Mouse (Mus musculus) midbrain, embryonic 15.5 days (tissue): ENCODE results near the gene Syt1. TPM values are rescaled to one million over a fixed set of nuclear protein-coding genes. Genes with fewer than 3 reads are reported as not detected.

ENCODE experiments used
- ATAC-seq: fragments of 200-750 bp; cut with Nextera tagmentation; replicated peaks from 2 replicates; pipeline ENCODE4 v1.8.0; 2017; ENCODE audit warnings: moderate TSS enrichment
- H3K27ac ChIP-seq: fragments of 300-500 bp; sonication (generic); 2 replicates; pipeline ENCODE4 v1.5.1; 2015; ENCODE audit warnings: mild to moderate bottlenecking, inconsistent platforms
- H3K27me3 ChIP-seq: fragments of 300-500 bp; sonication (generic); replicated peaks from 2 replicates; pipeline ENCODE4 v1.6.1; 2015; ENCODE audit warnings: inconsistent platforms
- H3K36me3 ChIP-seq: fragments of 300-500 bp; sonication (generic); replicated peaks from 2 replicates; pipeline ENCODE4 v1.6.1; 2015; ENCODE audit warnings: inconsistent platforms
- H3K4me1 ChIP-seq: fragments of 300-500 bp; sonication (generic); 2 replicates; pipeline ENCODE4 v1.6.1; 2015; ENCODE audit warnings: inconsistent platforms
- H3K4me2 ChIP-seq: fragments of 300-500 bp; sonication (generic); 2 replicates; pipeline ENCODE4 v1.6.1; 2015; ENCODE audit warnings: inconsistent platforms, mild to moderate bottlenecking, moderate library complexity
- H3K4me3 ChIP-seq: fragments of 300-500 bp; sonication (generic); 2 replicates; pipeline ENCODE4 v1.5.1; 2015; ENCODE audit warnings: mild to moderate bottlenecking, inconsistent platforms
- H3K9ac ChIP-seq: fragments of 300-500 bp; sonication (generic); 2 replicates; pipeline ENCODE4 v1.6.1; 2015; ENCODE audit warnings: mild to moderate bottlenecking, inconsistent platforms
- H3K9me3 ChIP-seq: fragments of 300-500 bp; sonication (generic); 2 replicates; pipeline ENCODE4 v1.6.1; 2016; ENCODE audit warnings: inconsistent platforms
- WGBS: fragments of 180-500 bp; shearing (Covaris S2); methylation state at CpG from one replicate; pipeline ENCODE4 v1.1.7; 2015; ENCODE audit warnings: mixed read lengths; 5-methylcytosine and 5-hydroxymethylcytosine counted together
- polyA plus RNA-seq: library from polyadenylated mRNA; unstranded; fragments of >200 nt; fragmentation: Nextera tagmentation; extraction: Ambion mirVana; gene quantifications from 2 replicates; pipeline ENCODE4 v1.2.1, GENCODE M21; 2015

Gene Syt1
- polyA plus RNA-seq, 1 experiment from 2014 or later: 121 TPM

GRCm38 (mm10) chr10:108668944-108669343, 341.8 kb downstream of the Syt1 start:
- Histone ChIP-seq H3K9ac (no peak overlapping the region), H3K4me1 (no peaks in the 10 kb centered on the region), H3K27me3 (no peaks in the 10 kb centered on the region), H3K4me2 (no peak overlapping the region), H3K36me3 (no peaks in the 10 kb centered on the region), H3K9me3 (no peaks in the 10 kb centered on the region), H3K27ac (no peak overlapping the region), H3K4me3 (no peak overlapping the region)
- 88% methylated on average over 3 of the region's 3 CpGs for WGBS
- ATAC-seq: no peak

GRCm38 (mm10) chr10:108660295-108660694, 350.5 kb downstream of the Syt1 start:
- WGBS: 76% methylated on average over 3 of the region's 3 CpGs
- Histone ChIP-seq H3K27ac (no peak overlapping the region), H3K27me3 (no peaks in the 10 kb centered on the region), H3K4me2 (no peak overlapping the region), H3K4me1 (no peaks in the 10 kb centered on the region), H3K4me3 (no peak overlapping the region), H3K9ac (no peak overlapping the region), H3K36me3 (no peaks in the 10 kb centered on the region), H3K9me3 (no peaks in the 10 kb centered on the region)
- no peak for ATAC-seq

GRCm38 (mm10) chr10:108658300-108658699, 352.5 kb downstream of the Syt1 start:
- Histone ChIP-seq H3K36me3 (no peaks in the 10 kb centered on the region), H3K4me1 (no peaks in the 10 kb centered on the region), H3K9ac (no peak overlapping the region), H3K9me3 (no peaks in the 10 kb centered on the region), H3K27ac (no peak overlapping the region), H3K4me3 (no peak overlapping the region), H3K4me2 (no peak overlapping the region), H3K27me3 (no peaks in the 10 kb centered on the region)
- ATAC-seq: no peak
- 77% methylated on average over 2 of the region's 2 CpGs for WGBS

GRCm38 (mm10) chr10:108657669-108658068, 353.1 kb downstream of the Syt1 start:
- Histone ChIP-seq H3K27ac (no peak overlapping the region), H3K36me3 (no peaks in the 10 kb centered on the region), H3K4me2 (no peak overlapping the region), H3K9ac (no peak overlapping the region), H3K4me1 (no peaks in the 10 kb centered on the region), H3K9me3 (no peaks in the 10 kb centered on the region), H3K4me3 (no peak overlapping the region), H3K27me3 (no peaks in the 10 kb centered on the region)
- ATAC-seq: no peak

- 91% methylated on average over 4 of the region's 4 CpGs for WGBS
- Histone ChIP-seq H3K27me3 (no peaks in the 10 kb centered on the region), H3K4me2 (no peak overlapping the region), H3K4me1 (no peaks in the 10 kb centered on the region), H3K27ac (no peak overlapping the region), H3K9ac (no peak overlapping the region), H3K4me3 (no peak overlapping the region), H3K9me3 (no peaks in the 10 kb centered on the region), H3K36me3 (no peaks in the 10 kb centered on the region)
- no peak for ATAC-seq
These were observed 353.9 kb downstream of the Syt1 start for GRCm38 (mm10) chr10:108656898-108657297.

GRCm38 (mm10) chr10:108655074-108655473, 355.7 kb downstream of the Syt1 start:
- H3K4me2 ChIP-seq: no peak overlapping the region
- H3K4me3 ChIP-seq: no peak overlapping the region
- no peaks in the 10 kb centered on the region for H3K9me3 ChIP-seq
- ATAC-seq: no peak
- H3K9ac ChIP-seq: no peak overlapping the region
- H3K27me3 ChIP-seq: no peaks in the 10 kb centered on the region
- H3K4me1 ChIP-seq: no peaks in the 10 kb centered on the region
- H3K27ac ChIP-seq: no peak overlapping the region
- H3K36me3 ChIP-seq: no peaks in the 10 kb centered on the region
- 94% methylated on average over 11 of the region's 11 CpGs for WGBS

GRCm38 (mm10) chr10:108652831-108653230, 358.0 kb downstream of the Syt1 start:
- no peak for ATAC-seq

GRCm38 (mm10) chr10:108652066-108652465, 358.7 kb downstream of the Syt1 start:
- 0 out of 2 replicates have a peak, but pooled peaks cover 4% of the 10 kb centered on the region for H3K4me1 ChIP-seq
- H3K4me2 ChIP-seq: no peak overlapping the region
- no peak overlapping the region for H3K4me3 ChIP-seq
- no peaks in the 10 kb centered on the region for H3K9me3 ChIP-seq
- no peaks in the 10 kb centered on the region for H3K27me3 ChIP-seq
- 78% methylated on average over 8 of the region's 8 CpGs for WGBS
- no peaks in the 10 kb centered on the region for H3K36me3 ChIP-seq
- H3K9ac ChIP-seq: no peak overlapping the region
- H3K27ac ChIP-seq: no peak overlapping the region
- ATAC-seq: no peak

More at GRCm38 (mm10) chr10:108652831-108653230, 358.0 kb downstream of the Syt1 start:
- no peaks in the 10 kb centered on the region for H3K36me3 ChIP-seq
- H3K27me3 ChIP-seq: no peaks in the 10 kb centered on the region
- no peak overlapping the region for H3K27ac ChIP-seq
- 76% methylated on average over 8 of the region's 8 CpGs for WGBS
- no peak overlapping the region for H3K9ac ChIP-seq
- no peak overlapping the region for H3K4me3 ChIP-seq
- no peaks in the 10 kb centered on the region for H3K9me3 ChIP-seq
- no peak overlapping the region for H3K4me2 ChIP-seq
- H3K4me1 ChIP-seq: 0 out of 2 replicates have a peak, but pooled peaks cover 4% of the 10 kb centered on the region

- Histone ChIP-seq H3K4me1 (0 out of 2 replicates have a peak, but pooled peaks cover 4% of the 10 kb centered on the region), H3K9ac (no peak overlapping the region), H3K4me3 (no peak overlapping the region), H3K27ac (peak overlapping the region; percentile 44; the same call in 1 of the 2 replicates), H3K4me2 (no peak overlapping the region), H3K27me3 (no peaks in the 10 kb centered on the region), H3K36me3 (no peaks in the 10 kb centered on the region), H3K9me3 (no peaks in the 10 kb centered on the region)
- WGBS: 71% methylated on average over 7 of the region's 7 CpGs
- no peak for ATAC-seq
These were observed 361.6 kb downstream of the Syt1 start for GRCm38 (mm10) chr10:108649174-108649573.

- 31% methylated on average over 5 of the region's 5 CpGs for WGBS
These were observed 366.9 kb downstream of the Syt1 start for GRCm38 (mm10) chr10:108643915-108644314.

GRCm38 (mm10) chr10:108638095-108638494, 372.7 kb downstream of the Syt1 start:
- Histone ChIP-seq H3K4me3 (no peak overlapping the region), H3K4me2 (no peak overlapping the region), H3K27me3 (no peaks in the 10 kb centered on the region), H3K27ac (no peak overlapping the region), H3K4me1 (peaks cover 3% of the 10 kb centered on the region; the same call in 1 of the 2 replicates), H3K9me3 (no peaks in the 10 kb centered on the region), H3K9ac (no peak overlapping the region), H3K36me3 (no peaks in the 10 kb centered on the region)
- ATAC-seq: peak; percentile 65
- 33% methylated on average over 5 of the region's 5 CpGs for WGBS

More at GRCm38 (mm10) chr10:108643915-108644314, 366.9 kb downstream of the Syt1 start:
- H3K9me3 ChIP-seq: no peaks in the 10 kb centered on the region
- ATAC-seq: no peak
- H3K4me2 ChIP-seq: no peak overlapping the region
- no peaks in the 10 kb centered on the region for H3K36me3 ChIP-seq
- H3K4me1 ChIP-seq: peaks cover 4% of the 10 kb centered on the region; the same call in 1 of the 2 replicates
- no peaks in the 10 kb centered on the region for H3K27me3 ChIP-seq
- no peak overlapping the region for H3K4me3 ChIP-seq
- no peak overlapping the region for H3K27ac ChIP-seq
- H3K9ac ChIP-seq: no peak overlapping the region

- Histone ChIP-seq H3K27me3 (no peaks in the 10 kb centered on the region), H3K27ac (no peak overlapping the region), H3K36me3 (no peaks in the 10 kb centered on the region), H3K9ac (no peak overlapping the region), H3K4me1 (peaks cover 3% of the 10 kb centered on the region; the same call in 1 of the 2 replicates), H3K4me2 (no peak overlapping the region), H3K9me3 (no peaks in the 10 kb centered on the region), H3K4me3 (no peak overlapping the region)
- no peak for ATAC-seq
- 39% methylated on average over 7 of the region's 7 CpGs for WGBS
These were observed 374.7 kb downstream of the Syt1 start for GRCm38 (mm10) chr10:108636086-108636485.

- WGBS: 85% methylated on average over 4 of the region's 4 CpGs
- H3K9me3 ChIP-seq: no peaks in the 10 kb centered on the region
- H3K9ac ChIP-seq: no peak overlapping the region
- no peak overlapping the region for H3K4me2 ChIP-seq
- ATAC-seq: no peak; the same call in 1 of the 2 replicates
- no peak overlapping the region for H3K4me3 ChIP-seq
- no peaks in the 10 kb centered on the region for H3K36me3 ChIP-seq
- H3K27ac ChIP-seq: no peak overlapping the region
- H3K4me1 ChIP-seq: peaks cover 3% of the 10 kb centered on the region; the same call in 1 of the 2 replicates
- H3K27me3 ChIP-seq: no peaks in the 10 kb centered on the region
These were observed 375.2 kb downstream of the Syt1 start for GRCm38 (mm10) chr10:108635616-108636015.
